26 mouse cellular contexts compared by ENCODE assay signal in the genomic region with DNA sequence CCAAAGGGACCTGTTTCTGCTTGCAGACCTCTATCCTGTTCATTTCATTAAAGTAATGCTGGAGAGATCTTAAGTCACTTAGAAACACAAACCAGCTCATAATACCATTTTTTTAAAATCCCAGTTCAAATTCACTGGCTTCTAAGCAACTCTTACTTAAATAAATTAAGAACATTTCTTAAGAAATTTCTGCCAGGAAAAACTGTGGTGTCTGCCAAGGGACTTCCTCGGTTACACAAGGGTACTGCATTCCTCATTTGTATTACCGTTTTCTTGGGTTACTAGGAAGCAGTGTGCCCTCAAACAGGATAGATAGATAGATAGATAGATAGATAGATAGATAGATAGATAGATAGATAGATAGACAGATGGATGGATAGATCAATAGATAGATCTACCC.
DNase-seq lines count a peak whose midpoint lies in the region; ATAC-seq and TF ChIP-seq lines count a peak whose summit lies in the region.
"Had no signal": no experiment of that assay in that cellular context is flagged by ENCODE, and none has a peak within 500 bp of the region (broad histone marks: within the 10 kb centered on the region; RNA-seq: fewer than 3 reads in every experiment).

No protein-coding gene starts in this region.

- H3K4me2 ChIP-seq in lung, embryonic 16.5 days (ENCODE audit: low read depth, low read length) = no peak overlapping the region
- H3K4me2 ChIP-seq: embryonic facial prominence, embryonic 15.5 days; hindbrain, embryonic 14.5 days; limb, embryonic 13.5 days; midbrain, embryonic 13.5 days; neural tube, embryonic 13.5 days had no signal

- no peak overlapping the region for H3K27ac ChIP-seq in kidney, adult 2 months (ENCODE audit: insufficient read depth, low read depth, low read length)
- H3K27ac ChIP-seq in lung, embryonic 16.5 days (ENCODE audit: low read length) = peak overlapping the region; percentile 12
- peak overlapping the region; percentile 57; the same call in 1 of the 2 replicates for H3K27ac ChIP-seq in embryonic fibroblast, embryonic 13.5 days (ENCODE audit: insufficient read depth, low read length)
- H3K27ac ChIP-seq: embryonic facial prominence, embryonic 15.5 days; forebrain, embryonic 10.5 days; hindbrain, embryonic 14.5 days; layer of hippocampus, adult 2 months; limb, embryonic 13.5 days; liver, embryonic 14.5 days; midbrain, embryonic 13.5 days; neural tube, embryonic 13.5 days had no signal

- 68% methylated on average over 2 of the region's 2 CpGs for WGBS in kidney, adult 2 months
- WGBS in lung, embryonic 16.5 days = 39% methylated on average over 2 of the region's 2 CpGs

- no peaks in the 10 kb centered on the region for H3K36me3 ChIP-seq in kidney, adult 2 months (ENCODE audit: control insufficient read depth, insufficient read depth, low read length)
- no peaks in the 10 kb centered on the region for H3K36me3 ChIP-seq in lung, embryonic 16.5 days (ENCODE audit: control insufficient read depth, insufficient read depth, low read length)
- H3K36me3 ChIP-seq: embryonic facial prominence, embryonic 15.5 days; forebrain, embryonic 10.5 days; limb, embryonic 13.5 days; midbrain, embryonic 13.5 days; neural tube, embryonic 13.5 days had no signal

- H3K4me1 ChIP-seq in kidney, adult 2 months (ENCODE audit: control insufficient read depth, insufficient read depth, low read length) = no peaks in the 10 kb centered on the region
- 0 out of 2 replicates have a peak, but pooled peaks cover 3% of the 10 kb centered on the region for H3K4me1 ChIP-seq in lung, embryonic 16.5 days (replicated peaks; ENCODE audit: control insufficient read depth, insufficient read depth, low read length)
- peaks cover 2% of the 10 kb centered on the region for H3K4me1 ChIP-seq in embryonic fibroblast, embryonic 13.5 days (ENCODE audit: control insufficient read depth, insufficient read depth, low read length)
- H3K4me1 ChIP-seq: embryonic facial prominence, embryonic 15.5 days; forebrain, embryonic 10.5 days; midbrain, embryonic 13.5 days had no signal

- TF ChIP-seq CTCF in kidney, adult 2 months (conservative IDR thresholded peaks at IDR 0.05; ENCODE audit: insufficient read depth, insufficient read length, low read depth, low read length) = no peak
- no peak for TF ChIP-seq CTCF in embryonic fibroblast, embryonic 13.5 days (IDR thresholded peaks at IDR 0.05; ENCODE audit: borderline replicate concordance, insufficient read depth, low read length)

- no peak overlapping the region for H3K9ac ChIP-seq in lung, embryonic 16.5 days (ENCODE audit: low read length)
- H3K9ac ChIP-seq: embryonic facial prominence, embryonic 15.5 days; forebrain, postnatal 0 days; hindbrain, embryonic 14.5 days; limb, embryonic 13.5 days; liver, embryonic 14.5 days; midbrain, embryonic 13.5 days; neural tube, embryonic 13.5 days had no signal

- no peaks in the 10 kb centered on the region for H3K27me3 ChIP-seq in kidney, adult 2 months (replicated peaks; ENCODE audit: control insufficient read depth, insufficient read depth, low read length)
- no peaks in the 10 kb centered on the region for H3K27me3 ChIP-seq in lung, embryonic 16.5 days (ENCODE audit: control insufficient read depth, insufficient read depth, low read depth, low read length)
- H3K27me3 ChIP-seq: embryonic facial prominence, embryonic 15.5 days; limb, embryonic 13.5 days; midbrain, embryonic 13.5 days; neural tube, embryonic 13.5 days had no signal

- TF ChIP-seq POLR2A in kidney, adult 2 months (IDR thresholded peaks at IDR 0.05; ENCODE audit: low read depth, low read length) = no peak
- no peak for TF ChIP-seq POLR2A in embryonic fibroblast, embryonic 13.5 days (IDR thresholded peaks at IDR 0.05; ENCODE audit: low read depth, low read length)

- no peaks in the 10 kb centered on the region for H3K9me3 ChIP-seq in lung, embryonic 16.5 days (ENCODE audit: control insufficient read depth, low read length)
- H3K9me3 ChIP-seq: forebrain, embryonic 10.5 days; limb, embryonic 13.5 days; midbrain, embryonic 13.5 days; neural tube, embryonic 13.5 days had no signal

- no peak for ATAC-seq in lung, embryonic 16.5 days (ENCODE audit: low read depth)
- ATAC-seq: forebrain, postnatal 0 days; inflammation-experienced regulatory T-cells, adult 6 months; midbrain, embryonic 13.5 days had no signal

- DNase-seq in kidney, adult 2 months = peak; percentile 33
- no peak for DNase-seq in kidney, adult 11 months
- DNase-seq in lung, postnatal 4 days = no peak
- peak; percentile 27 for DNase-seq in lung, postnatal 25 days (ENCODE audit: low spot score)
- no peak for DNase-seq in layer of hippocampus, adult 9-11 months
- no peak for DNase-seq in left cerebral cortex, adult 18-20 months (ENCODE audit: low spot score in 2 of 2)
- DNase-seq: cerebellum, adult 2 months; cerebellum, postnatal 25 days; embryo, embryonic 11 days; forebrain, postnatal 0 days; heart, postnatal 4 days; kidney, adult 8-10 months; kidney, postnatal 25 days; layer of hippocampus, postnatal 36 days; thymus, postnatal 14 days had no signal

- no peak overlapping the region for H3K4me3 ChIP-seq in kidney, adult 2 months (ENCODE audit: insufficient read depth, low read depth, low read length)
- H3K4me3 ChIP-seq in lung, embryonic 16.5 days (ENCODE audit: low read length) = no peak overlapping the region
- H3K4me3 ChIP-seq in embryonic fibroblast, embryonic 13.5 days (ENCODE audit: insufficient read depth, low read length) = no peak overlapping the region
- H3K4me3 ChIP-seq: embryonic facial prominence, embryonic 15.5 days; forebrain, embryonic 10.5 days; layer of hippocampus, adult 2 months; limb, embryonic 13.5 days; midbrain, embryonic 13.5 days; neural tube, embryonic 13.5 days had no signal

Comparison
In these comparisons a context has a peak if more than half of its experiments do, and no peak if none do; other contexts are left out.
1. DNase-seq: peak in kidney, adult 2 months (single experiment) and lung, postnatal 25 days (single experiment); none in kidney, adult 11 months (single experiment), lung, postnatal 4 days (0 of 2), layer of hippocampus, adult 9-11 months (single experiment) and left cerebral cortex, adult 18-20 months (0 of 2).